Mouse (Mus musculus) macrophage (primary cell): ENCODE data around the gene Fam72a. TPM values are rescaled to one million over a fixed set of nuclear protein-coding genes. Genes with fewer than 3 reads are reported as not detected.

ENCODE experiments used
- H3K27ac ChIP-seq: fragments of 350-480 bp; formaldehyde crosslinking; 2 replicates; pipeline ENCODE4 v1.9.0; 2021
- H3K36me3 ChIP-seq: fragments of 350-480 bp; formaldehyde crosslinking; 2 replicates; pipeline ENCODE4 v1.9.0; 2021; ENCODE audit errors: inconsistent target
- H3K4me3 ChIP-seq: fragments of 350-480 bp; formaldehyde crosslinking; 2 replicates; pipeline ENCODE4 v1.9.0; 2021; ENCODE audit errors: inconsistent target
- H3K79me2 ChIP-seq: fragments of 350-480 bp; formaldehyde crosslinking; 2 replicates; pipeline ENCODE4 v1.9.0; 2021; ENCODE audit errors: inconsistent target
- WGBS: methylation state at CpG from one replicate; pipeline ENCODE4 v1.1.7; 2026; ENCODE audit warnings: inconsistent platforms; ENCODE audit not compliant: missing documents; 5-methylcytosine and 5-hydroxymethylcytosine counted together
- polyA plus RNA-seq: library from polyadenylated mRNA; stranded (reverse); fragments of 250-400 nt; gene quantifications from 3 replicates; pipeline ENCODE4 v1.2.4, GENCODE M21; 2018; ENCODE audit warnings: inconsistent platforms

Gene Fam72a
- polyA plus RNA-seq, 1 experiment from 2014 or later: 1.5 TPM

GRCm38 (mm10) chr1:131586836-131587235 lies 59.1 kb downstream of the Fam72a start:
- Histone ChIP-seq H3K27ac (no peak overlapping the region), H3K79me2 (no peaks in the 10 kb centered on the region), H3K36me3 (no peaks in the 10 kb centered on the region), H3K4me3 (no peak overlapping the region)
- WGBS: 89% methylated on average over 8 of the region's 8 CpGs

Other genes starting within 250 kb of the Fam72a start
- gene Ikbke, start 248.3 kb upstream of the Fam72a start, polyA plus RNA-seq: 63.3 to 156 TPM (median 108 TPM) in 3 replicates
- 107 to 111 TPM (median 110 TPM) in 3 replicates for gene Srgap2, start 551 bp upstream of the Fam72a start, polyA plus RNA-seq
- gene Avpr1b, start 71.3 kb downstream of the Fam72a start, polyA plus RNA-seq: not detected in 3 replicates
- 0.48 to 4.2 TPM (median 2.5 TPM) in 3 replicates for gene Ctse, start 110.4 kb downstream of the Fam72a start, polyA plus RNA-seq
- gene Rab7b, start 160.8 kb downstream of the Fam72a start, polyA plus RNA-seq: 161 to 338 TPM (median 284 TPM) in 3 replicates
- 0.05 TPM in 1 of 3 replicates, not detected in the others for gene Slc26a9, start 216.1 kb downstream of the Fam72a start, polyA plus RNA-seq